Mouse (Mus musculus) forebrain, postnatal 0 days (tissue): ENCODE measurements around the gene Gpr88. TPM values are rescaled to one million over a fixed set of nuclear protein-coding genes. Genes with fewer than 3 reads are reported as not detected.

Experiments used
- ATAC-seq: fragments of 200-750 bp; cut with Nextera tagmentation; 2 replicates; pipeline ENCODE4 v1.8.0; 2017; ENCODE audit warnings: mild to moderate bottlenecking, moderate library complexity
- DNase-seq: peaks from one replicate; pipeline ENCODE4 v3.0.0-alpha.2; 2015
- H3K27ac ChIP-seq: fragments of 300-500 bp; sonication (generic); 2 replicates; pipeline ENCODE4 v1.5.1; 2014; ENCODE audit warnings: low read depth, mild to moderate bottlenecking, antibody characterized with exemption, low read length, moderate library complexity, mixed read lengths
- H3K27me3 ChIP-seq: fragments of 300-500 bp; sonication (generic); 2 replicates; pipeline ENCODE4 v1.6.1; 2014; ENCODE audit warnings: mild to moderate bottlenecking, low read length, mixed read lengths; ENCODE audit not compliant: insufficient read depth
- H3K36me3 ChIP-seq: fragments of 300-500 bp; sonication (generic); 2 replicates; pipeline ENCODE4 v1.6.1; 2014; ENCODE audit warnings: mild to moderate bottlenecking, moderate library complexity; ENCODE audit not compliant: insufficient read depth
- H3K4me1 ChIP-seq: fragments of 300-500 bp; sonication (generic); 2 replicates; pipeline ENCODE4 v1.6.1; 2014; ENCODE audit warnings: antibody characterized with exemption; ENCODE audit not compliant: insufficient read depth
- H3K4me2 ChIP-seq: fragments of 300-500 bp; sonication (generic); 2 replicates; pipeline ENCODE4 v1.6.1; 2014; ENCODE audit warnings: low read depth, mild to moderate bottlenecking, moderate library complexity
- H3K4me3 ChIP-seq: fragments of 300-500 bp; sonication (generic); 2 replicates; pipeline ENCODE4 v1.5.1; 2014; ENCODE audit warnings: low read depth, low read length, mixed read lengths
- H3K9ac ChIP-seq: fragments of 300-500 bp; sonication (generic); 2 replicates; pipeline ENCODE4 v1.6.1; 2014; ENCODE audit warnings: mild to moderate bottlenecking
- H3K9me3 ChIP-seq: fragments of 300-500 bp; sonication (generic); 2 replicates; pipeline ENCODE4 v1.6.1; 2016; ENCODE audit warnings: low read length
- CTCF ChIP-seq: sonication (generic); IDR thresholded peaks from 2 replicates; pipeline ENCODE4 v1.5.1; 2016; ENCODE audit warnings: antibody characterized with exemption, control low read depth, low read depth
- WGBS: fragments of 180-500 bp; shearing (Covaris S2); extraction: QIAGEN DNeasy Blood & Tissue Kit; methylation state at CpG from one replicate; pipeline ENCODE4 v1.1.7; 2014; 5-methylcytosine and 5-hydroxymethylcytosine counted together
- polyA plus RNA-seq: library from polyadenylated mRNA; unstranded; fragments of >200 nt; fragmentation: Nextera tagmentation; extraction: Ambion mirVana; gene quantifications from 2 replicates; pipeline ENCODE4 v1.2.1, GENCODE M21; 2015
- total RNA-seq: library from RNA; depleted of rRNA; stranded (reverse); fragments of >200 nt; gene quantifications from 2 replicates; pipeline ENCODE4 v1.2.3, GENCODE M21; 2014

The Gpr88 gene
- total and polyA plus RNA-seq, 2 experiments from 2014 or later, result 20.5 to 33.6 TPM

DNA sequence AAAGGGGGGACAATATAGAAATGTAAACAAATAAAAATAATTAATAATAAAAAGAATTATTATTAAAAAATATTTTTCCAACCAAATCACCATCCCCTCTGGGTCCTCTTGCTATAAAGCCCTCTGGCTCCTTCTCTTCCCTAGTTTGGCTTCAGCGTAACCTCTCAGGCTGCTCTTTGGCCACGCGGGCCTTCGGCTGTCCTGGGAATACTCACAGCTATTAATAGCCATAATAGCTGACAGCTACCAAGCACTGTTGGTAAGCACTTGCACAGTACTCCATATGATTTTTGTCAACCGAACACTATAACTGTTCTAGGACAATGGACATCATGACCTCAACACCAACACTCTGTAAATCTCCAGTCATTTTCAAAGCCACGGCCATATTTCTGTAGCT lies 35.5 kb upstream of the Gpr88 start:
- Histone ChIP-seq H3K4me3 (no peak overlapping the region), H3K4me2 (no peak overlapping the region), H3K9me3 (no peaks in the 10 kb centered on the region), H3K27me3 (no peaks in the 10 kb centered on the region), H3K9ac (no peak overlapping the region), H3K36me3 (0 out of 2 replicates have a peak, but pooled peaks cover 5% of the 10 kb centered on the region), H3K27ac (no peak overlapping the region), H3K4me1 (peaks cover 4% of the 10 kb centered on the region; the same call in 1 of the 2 replicates)
- DNase-seq (no peak), ATAC-seq (no peak)
- no peak for TF ChIP-seq CTCF
- WGBS, result 90% methylated on average over 6 of the region's 6 CpGs

DNA sequence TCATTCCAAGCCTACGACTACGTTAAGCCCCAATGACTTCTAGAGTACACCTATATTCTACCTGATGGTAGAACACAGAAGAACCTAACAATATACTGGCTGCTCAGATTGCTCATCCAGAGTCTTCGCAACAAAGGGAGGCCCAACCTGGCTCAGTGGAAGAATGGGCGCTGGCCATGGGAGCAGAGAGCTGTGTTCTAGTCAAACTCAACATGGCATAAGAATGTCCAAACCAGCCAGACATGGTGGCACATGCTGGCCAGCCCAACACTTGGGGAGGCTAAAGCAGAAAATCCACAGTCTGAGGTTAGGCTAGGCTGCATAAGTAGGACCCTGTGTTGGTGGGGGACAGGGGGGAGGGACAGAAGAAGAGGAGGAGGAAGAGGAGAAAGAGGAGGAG lies 31.4 kb upstream of the Gpr88 start:
- no peaks in the 10 kb centered on the region for H3K36me3 ChIP-seq
- DNase-seq (no peak), ATAC-seq (no peak)
- TF ChIP-seq CTCF, result no peak
- H3K27ac ChIP-seq, result no peak overlapping the region
- H3K4me3 ChIP-seq, result no peak overlapping the region
- 80% methylated on average over 4 of the region's 4 CpGs for WGBS
- no peak overlapping the region for H3K9ac ChIP-seq
- H3K4me1 ChIP-seq, result no peaks in the 10 kb centered on the region
- H3K9me3 ChIP-seq, result no peaks in the 10 kb centered on the region
- H3K27me3 ChIP-seq, result no peaks in the 10 kb centered on the region
- H3K4me2 ChIP-seq, result no peak overlapping the region

DNA sequence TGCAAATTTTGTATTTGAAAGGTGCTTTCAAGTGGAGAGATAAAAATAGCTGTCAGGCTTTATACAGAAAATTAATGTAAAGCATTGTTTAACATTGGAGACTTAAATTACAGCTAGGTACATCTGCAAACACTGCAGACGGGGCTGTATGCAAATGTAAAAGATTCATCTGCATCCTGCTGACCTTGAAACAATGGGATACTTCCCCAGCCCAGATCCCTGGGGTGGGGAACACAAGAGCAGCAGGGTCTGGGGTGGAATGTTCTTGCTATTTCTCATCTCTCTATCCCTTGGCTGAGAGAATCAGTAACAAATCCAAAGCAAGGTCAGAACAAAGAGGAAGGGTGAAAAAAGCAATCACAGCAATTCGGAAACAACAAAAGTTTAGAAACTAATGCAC lies 30.7 kb upstream of the Gpr88 start:
- Histone ChIP-seq H3K4me1 (no peaks in the 10 kb centered on the region), H3K27me3 (no peaks in the 10 kb centered on the region), H3K4me2 (no peak overlapping the region), H3K27ac (no peak overlapping the region), H3K4me3 (no peak overlapping the region), H3K36me3 (no peaks in the 10 kb centered on the region), H3K9me3 (no peaks in the 10 kb centered on the region), H3K9ac (no peak overlapping the region)
- no peak for TF ChIP-seq CTCF
- ATAC-seq (no peak), DNase-seq (no peak)
- WGBS, result 31% methylated on average over 2 of the region's 2 CpGs

DNA sequence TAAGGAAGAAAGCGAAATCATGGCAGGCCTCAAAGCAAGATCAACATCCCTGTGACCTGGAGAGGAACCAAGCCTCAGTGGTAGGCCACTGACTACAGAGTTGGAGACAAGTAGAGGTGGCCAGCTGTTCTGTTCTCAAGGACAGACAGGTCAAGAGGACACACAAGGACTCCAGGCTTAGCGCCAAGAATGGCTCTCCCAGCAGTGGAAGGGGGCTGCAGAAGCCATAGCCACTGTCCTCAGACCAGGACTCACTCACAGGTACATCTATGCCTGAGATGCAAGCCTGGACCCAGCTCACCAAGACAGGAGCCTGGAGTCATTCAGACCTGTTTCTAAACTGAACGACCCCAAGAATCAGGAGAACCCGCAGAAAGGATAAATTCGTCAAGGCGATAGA lies 28.4 kb upstream of the Gpr88 start:
- H3K4me1 ChIP-seq, result no peaks in the 10 kb centered on the region
- no peak overlapping the region for H3K4me3 ChIP-seq
- ATAC-seq (no peak), DNase-seq (no peak)
- no peak for TF ChIP-seq CTCF
- no peak overlapping the region for H3K4me2 ChIP-seq
- H3K9me3 ChIP-seq, result no peaks in the 10 kb centered on the region
- H3K27ac ChIP-seq, result no peak overlapping the region
- no peak overlapping the region for H3K9ac ChIP-seq
- no peaks in the 10 kb centered on the region for H3K36me3 ChIP-seq
- H3K27me3 ChIP-seq, result no peaks in the 10 kb centered on the region
- WGBS, result 98% methylated on average over 6 of the region's 6 CpGs

DNA sequence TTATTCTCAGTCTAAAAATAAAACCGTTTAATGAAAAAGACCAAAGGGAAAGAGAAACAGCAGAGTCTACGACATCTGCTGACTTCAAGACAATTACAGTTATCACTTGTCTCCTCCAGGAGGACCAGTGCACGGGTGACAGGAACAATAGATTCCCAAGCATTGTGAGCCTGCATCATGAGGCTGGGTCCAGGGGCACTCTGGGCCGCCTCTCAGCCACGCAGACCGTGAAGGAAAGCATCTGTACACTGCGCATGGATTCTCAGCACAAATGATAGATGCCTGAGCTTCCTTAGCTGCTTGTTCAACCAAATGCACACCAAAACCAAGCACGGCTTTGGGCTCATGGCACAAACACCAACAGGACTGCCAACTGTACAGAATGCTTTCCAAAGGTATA lies 23.8 kb upstream of the Gpr88 start:
- H3K27ac ChIP-seq, result no peak overlapping the region
- no peaks in the 10 kb centered on the region for H3K9me3 ChIP-seq
- DNase-seq (no peak), ATAC-seq (no peak)
- H3K36me3 ChIP-seq, result no peaks in the 10 kb centered on the region
- 77% methylated on average over 8 of the region's 8 CpGs for WGBS
- TF ChIP-seq CTCF, result no peak
- H3K9ac ChIP-seq, result no peak overlapping the region
- H3K4me1 ChIP-seq, result no peaks in the 10 kb centered on the region
- H3K4me2 ChIP-seq, result no peak overlapping the region
- H3K27me3 ChIP-seq, result no peaks in the 10 kb centered on the region
- H3K4me3 ChIP-seq, result no peak overlapping the region

DNA sequence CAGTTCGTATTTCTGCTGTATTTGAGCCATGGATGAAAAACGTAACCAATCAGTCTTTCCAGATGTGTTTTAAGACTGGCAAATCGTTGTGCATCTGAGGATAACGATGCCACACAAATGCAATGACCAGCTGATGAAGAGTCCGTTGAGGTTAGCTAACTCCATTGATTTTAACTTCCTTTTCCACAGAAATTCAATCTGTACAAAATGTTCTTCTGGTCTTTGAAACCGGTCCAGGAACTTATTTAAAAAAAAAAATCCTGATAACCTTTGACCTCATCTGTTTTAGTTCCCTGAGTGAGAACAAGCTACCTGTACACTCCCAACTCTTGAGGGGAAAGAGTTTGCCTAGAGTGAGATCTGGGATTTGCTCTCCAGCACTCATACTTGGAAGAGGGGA lies 18.4 kb upstream of the Gpr88 start:
- Histone ChIP-seq H3K4me2 (no peak overlapping the region), H3K4me3 (no peak overlapping the region), H3K27me3 (no peaks in the 10 kb centered on the region), H3K4me1 (no peaks in the 10 kb centered on the region), H3K36me3 (no peaks in the 10 kb centered on the region), H3K27ac (no peak overlapping the region), H3K9ac (no peak overlapping the region), H3K9me3 (no peaks in the 10 kb centered on the region)
- 93% methylated on average over 6 of the region's 6 CpGs for WGBS
- ATAC-seq (no peak), DNase-seq (no peak)
- TF ChIP-seq CTCF, result no peak

DNA sequence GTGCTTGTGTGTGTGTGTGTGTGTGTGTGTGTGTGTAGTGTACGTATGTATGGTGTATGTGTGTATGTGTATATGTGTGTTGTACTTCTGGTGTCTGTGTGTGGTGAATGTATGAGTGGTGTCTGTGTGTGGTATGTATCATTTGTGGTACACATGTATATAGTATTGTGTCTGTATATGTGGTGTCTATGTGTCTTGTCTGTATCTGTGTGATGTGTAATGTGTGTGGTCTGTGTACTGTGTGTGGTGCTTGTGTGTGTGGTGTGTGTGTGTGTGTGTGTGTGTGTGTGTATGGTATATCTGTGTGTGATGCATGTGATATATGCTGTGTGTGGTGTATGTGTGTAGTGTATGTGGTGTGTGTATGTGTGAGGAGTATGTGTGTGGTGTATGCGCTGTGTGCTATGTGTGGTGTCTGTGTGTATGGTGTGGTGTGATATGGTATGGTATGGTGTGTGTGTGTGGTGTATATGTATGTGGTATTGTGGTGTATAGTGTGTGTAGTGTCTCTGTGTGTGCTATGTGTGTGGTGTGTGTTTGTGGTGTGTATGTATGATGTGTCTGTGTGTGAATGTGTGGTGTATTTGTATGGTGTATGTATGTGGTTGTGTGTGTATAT lies 13.8 kb upstream of the Gpr88 start:
- H3K27ac ChIP-seq, result no peak overlapping the region
- TF ChIP-seq CTCF, result no peak
- H3K9ac ChIP-seq, result no peak overlapping the region
- ATAC-seq (0 out of 2 replicates have a peak, but pooled peaks have one; percentile 20), DNase-seq (no peak)
- no peaks in the 10 kb centered on the region for H3K9me3 ChIP-seq
- no peak overlapping the region for H3K4me3 ChIP-seq
- no peaks in the 10 kb centered on the region for H3K4me1 ChIP-seq
- 94% methylated on average over 2 of the region's 2 CpGs for WGBS
- H3K36me3 ChIP-seq, result no peaks in the 10 kb centered on the region
- H3K27me3 ChIP-seq, result no peaks in the 10 kb centered on the region
- no peak overlapping the region for H3K4me2 ChIP-seq
